Mouse (Mus musculus) liver, embryonic 14.5 days (tissue): ENCODE measurements around the gene Ift122. TPM values are rescaled to one million over a fixed set of nuclear protein-coding genes. Genes with fewer than 3 reads are reported as not detected.

Source experiments
- ATAC-seq: fragments of 200-750 bp; cut with Nextera tagmentation; 2 replicates; pipeline ENCODE4 v1.8.0; 2017; ENCODE audit warnings: moderate number of reproducible peaks, mild to moderate bottlenecking, moderate library complexity; ENCODE audit not compliant: insufficient read depth
- DNase-seq, 3 experiments: peaks; one replicate each; pipeline ENCODE4 v3.0.0-alpha.2; 2012 to 2013; ENCODE audit warnings: low read depth in 3 of 3, low spot score in 3 of 3
- H3K27ac ChIP-seq: fragments of 300-500 bp; sonication (generic); 2 replicates; pipeline ENCODE4 v1.5.1; 2014; ENCODE audit warnings: moderate library complexity, mild to moderate bottlenecking, control low read depth, inconsistent platforms
- H3K27me3 ChIP-seq: fragments of 300-500 bp; sonication (generic); 2 replicates; pipeline ENCODE4 v1.6.1; 2014; ENCODE audit warnings: mild to moderate bottlenecking, low read length, moderate library complexity; ENCODE audit not compliant: control insufficient read depth, insufficient read depth
- H3K36me3 ChIP-seq: fragments of 300-500 bp; sonication (generic); replicated peaks from 2 replicates; pipeline ENCODE4 v1.6.1; 2014; ENCODE audit warnings: low read depth; ENCODE audit not compliant: control insufficient read depth, insufficient read depth
- H3K4me1 ChIP-seq, 2 experiments: fragments of 200-500 bp in 1 of 2; fragments of 300-500 bp in 1 of 2; sonication (generic) in 1 of 2; replicated peaks; 2 replicates each; pipeline ENCODE4 v1.6.1; 2012 to 2014; ENCODE audit warnings: antibody characterized with exemption in 1 of 2, inconsistent platforms in 1 of 2, low read length in 1 of 2; ENCODE audit not compliant: control insufficient read depth in 2 of 2, insufficient read depth in 2 of 2
- H3K4me2 ChIP-seq: fragments of 300-500 bp; sonication (generic); 2 replicates; pipeline ENCODE4 v1.6.1; 2014; ENCODE audit warnings: low read depth, mild to moderate bottlenecking, control low read depth, moderate library complexity
- H3K4me3 ChIP-seq, 2 experiments: fragments of 200-500 bp in 1 of 2; fragments of 300-500 bp in 1 of 2; sonication (generic) in 1 of 2; 2 replicates each; pipeline ENCODE4 v1.5.1; 2012 to 2014; ENCODE audit warnings: low read depth in 2 of 2, low read length in 2 of 2, mild to moderate bottlenecking in 2 of 2, control low read depth in 1 of 2, inconsistent platforms in 1 of 2, moderate library complexity in 1 of 2; ENCODE audit not compliant: insufficient read depth in 1 of 2
- H3K9ac ChIP-seq: fragments of 300-500 bp; sonication (generic); replicated peaks from 2 replicates; pipeline ENCODE4 v1.6.1; 2014; ENCODE audit warnings: mild to moderate bottlenecking, control low read depth, moderate library complexity
- H3K9me3 ChIP-seq: fragments of 300-500 bp; sonication (generic); 2 replicates; pipeline ENCODE4 v1.6.1; 2016; ENCODE audit warnings: low read length, mixed read lengths; ENCODE audit not compliant: control insufficient read depth
- CTCF ChIP-seq: IDR thresholded peaks from 2 replicates; pipeline ENCODE4 v1.5.1; 2016; ENCODE audit warnings: antibody characterized with exemption, low read depth, control low read depth
- EP300 ChIP-seq: IDR thresholded peaks from 2 replicates; pipeline ENCODE4 v1.6.1; 2016; ENCODE audit warnings: antibody characterized with exemption, low read depth
- WGBS: fragments of 180-500 bp; shearing (Covaris S2); extraction: QIAGEN DNeasy Blood & Tissue Kit; methylation state at CpG from one replicate; pipeline ENCODE4 v1.1.7; 2014; ENCODE audit not compliant: insufficient replicate concordance; 5-methylcytosine and 5-hydroxymethylcytosine counted together
- polyA plus RNA-seq, 2 experiments: library from polyadenylated mRNA; depleted of rRNA in 1 of 2; stranded (reverse) in 1 of 2; unstranded in 1 of 2; fragments of >200 nt; fragmentation: Nextera tagmentation in 1 of 2; extraction: Ambion mirVana in 1 of 2; gene quantifications; 2 replicates each; pipeline versions ENCODE4 v1.2.1 to v1.2.3; 2012 to 2014

Ift122 gene
- polyA plus RNA-seq, 2 experiments: 1.7 to 1.9 TPM

- H3K27ac ChIP-seq: no peak overlapping the region
- H3K4me1 ChIP-seq: peaks cover 7 to 17% of the 10 kb centered on the region in 2 experiments
- no peak overlapping the region for H3K4me3 ChIP-seq
- ATAC-seq (peak; percentile 50), DNase-seq (no peak)
- H3K9ac ChIP-seq: no peak overlapping the region
- H3K36me3 ChIP-seq: no peaks in the 10 kb centered on the region
- H3K9me3 ChIP-seq: no peaks in the 10 kb centered on the region
- 72% methylated on average over 2 of the region's 2 CpGs for WGBS
- TF ChIP-seq CTCF (no peak), EP300 (no peak)
- no peak overlapping the region for H3K4me2 ChIP-seq
- no peaks in the 10 kb centered on the region for H3K27me3 ChIP-seq
Measured at GRCm38 (mm10) chr6:115832152-115832850, 21.0 kb upstream of the Ift122 start.

GRCm38 (mm10) chr6:115833861-115834260 is 19.4 kb upstream of the Ift122 start:
- ATAC-seq: no peak

GRCm38 (mm10) chr6:115838161-115838597 is 15.1 kb upstream of the Ift122 start, which contains the start of gene Efcab12:
TSS of gene Efcab12 (minus strand) at chr6:115838412.
- DNase-seq (peak; percentile 61 to 76 (median 67)), ATAC-seq (peak; percentile 86)
- no peak for TF ChIP-seq CTCF
- TF ChIP-seq EP300: no peak
- H3K4me2 ChIP-seq: peak within 1 kb of the TSS; percentile 82
- H3K27ac ChIP-seq: no peak within 1 kb of the TSS
- no peaks in the 10 kb centered on the region for H3K27me3 ChIP-seq
- H3K9ac ChIP-seq: peak within 1 kb of the TSS; percentile 39; the same call in 1 of the 2 replicates
- WGBS: 4% methylated on average over 19 of the region's 19 CpGs
- peaks cover 5% of the 10 kb centered on the region; the same call in 1 of the 2 replicates for H3K36me3 ChIP-seq
- H3K4me1 ChIP-seq: peaks cover 3 to 16% of the 10 kb centered on the region in 2 experiments; a peak in 3 of 4 replicates
- H3K4me3 ChIP-seq: peak within 1 kb of the TSS; percentile 48 to 50
- no peaks in the 10 kb centered on the region for H3K9me3 ChIP-seq

More at GRCm38 (mm10) chr6:115833861-115834260, 19.4 kb upstream of the Ift122 start:
- H3K9ac ChIP-seq: no peak overlapping the region
- no peaks in the 10 kb centered on the region for H3K27me3 ChIP-seq
- DNase-seq: no peak
- no peaks in the 10 kb centered on the region for H3K36me3 ChIP-seq
- TF ChIP-seq EP300 (no peak), CTCF (no peak)
- peaks cover 10 to 28% of the 10 kb centered on the region in 2 experiments for H3K4me1 ChIP-seq
- no peak overlapping the region for H3K4me2 ChIP-seq
- H3K4me3 ChIP-seq: no peak overlapping the region
- no peak overlapping the region for H3K27ac ChIP-seq
- H3K9me3 ChIP-seq: no peaks in the 10 kb centered on the region

GRCm38 (mm10) chr6:115838745-115839144 is 14.5 kb upstream of the Ift122 start:
- peaks cover 9% of the 10 kb centered on the region for H3K36me3 ChIP-seq
- peak overlapping the region; percentile 82 for H3K4me2 ChIP-seq
- no peaks in the 10 kb centered on the region for H3K9me3 ChIP-seq
- peak; percentile 26; the same call in 1 of the 2 replicates for ATAC-seq
- no peak for TF ChIP-seq EP300
- no peak for TF ChIP-seq CTCF
- no peak for DNase-seq
- 66% methylated on average over 5 of the region's 5 CpGs for WGBS
- H3K4me1 ChIP-seq: peaks cover 3 to 16% of the 10 kb centered on the region in 2 experiments; a peak in 3 of 4 replicates
- H3K4me3 ChIP-seq: peak overlapping the region in 1 of 2 experiments; percentile 50; a peak in 2 of 4 replicates
- H3K9ac ChIP-seq: no peak overlapping the region
- no peaks in the 10 kb centered on the region for H3K27me3 ChIP-seq
- H3K27ac ChIP-seq: no peak overlapping the region

GRCm38 (mm10) chr6:115845006-115845405 is 8.3 kb upstream of the Ift122 start:
- no peak overlapping the region for H3K9ac ChIP-seq
- no peak overlapping the region for H3K4me2 ChIP-seq
- no peaks in the 10 kb centered on the region for H3K4me1 ChIP-seq
- no peaks in the 10 kb centered on the region for H3K27me3 ChIP-seq
- H3K36me3 ChIP-seq: peaks cover 41% of the 10 kb centered on the region
- H3K4me3 ChIP-seq: no peak overlapping the region
- no peak for TF ChIP-seq CTCF
- TF ChIP-seq EP300: no peak
- no peaks in the 10 kb centered on the region for H3K9me3 ChIP-seq
- ATAC-seq: no peak
- DNase-seq: no peak
- H3K27ac ChIP-seq: no peak overlapping the region
- WGBS: 89% methylated on average over 4 of the region's 4 CpGs
